Mouse (Mus musculus): ENCODE measurements at regions not wholly inside any gene's neighbourhood (a gene's known extent, or its start where the extent isn't known, plus 50 kb on each side); places are given as distances from the start of the nearest gene placed in this dataset.

DNA sequence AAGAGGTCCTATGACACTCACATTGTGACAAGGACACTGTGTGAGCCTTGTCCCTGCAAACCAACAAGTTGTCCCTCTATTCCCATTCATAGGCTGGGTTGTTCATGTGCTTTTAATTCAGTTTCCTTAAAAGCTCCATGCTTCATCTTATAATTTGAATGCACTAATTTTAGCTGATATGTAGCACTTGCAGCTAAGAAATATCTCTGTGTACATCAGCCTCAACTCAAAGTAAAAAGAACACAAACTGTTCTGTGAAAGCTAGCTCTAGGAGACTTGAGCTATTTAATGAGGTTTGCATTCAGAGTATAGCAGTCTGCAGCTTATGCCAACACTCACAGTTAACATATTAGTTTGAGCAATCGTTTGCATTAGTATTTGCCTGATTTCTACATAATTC, 408.3 kb upstream of the Dppa4 start:
- TF ChIP-seq CHD2 (IDR thresholded peaks at IDR 0.05; ENCODE audit: low read depth, low read length) = no peak
- no peak for TF ChIP-seq ZC3H11A (IDR thresholded peaks at IDR 0.05; ENCODE audit: borderline replicate concordance, low read depth, low read length)
- TF ChIP-seq MAFK (IDR thresholded peaks at IDR 0.05; ENCODE audit: insufficient read depth, low read depth, low read length) = no peak
- TF ChIP-seq HCFC1 (IDR thresholded peaks at IDR 0.05; ENCODE audit: borderline replicate concordance, insufficient read depth, low read length) = no peak
- Histone ChIP-seq H3K4me1 (ENCODE audit: control insufficient read depth in 2 of 2, insufficient read depth in 2 of 2, low read length in 2 of 2, poor library complexity in 1 of 2) (no peaks in the 10 kb centered on the region), H3K9ac (ENCODE audit: insufficient read depth, low read depth, low read length, poor library complexity, severe bottlenecking) (no peak overlapping the region), H3K36me3 (ENCODE audit: control insufficient read depth, insufficient read depth, low read length, poor library complexity, severe bottlenecking) (no peaks in the 10 kb centered on the region), H3K27ac (ENCODE audit: insufficient read depth, low read depth, low read length, poor library complexity, severe bottlenecking) (no peak overlapping the region), H3K9me3 (ENCODE audit: control insufficient read depth, insufficient read depth, low read depth, low read length) (no peaks in the 10 kb centered on the region), H3K4me3 (ENCODE audit: insufficient read depth in 1 of 2, low read depth in 1 of 2, low read length in 2 of 2, poor library complexity in 1 of 2, severe bottlenecking in 1 of 2) (no peak overlapping the region)
- no peak for DNase-seq (ENCODE audit: low read depth, low spot score)
- in situ Hi-C loops (cut with MboI; ENCODE audit: low sequenced_read_pairs in 2 of 2, unreplicated experiment in 2 of 2) = no loop called here

DNA sequence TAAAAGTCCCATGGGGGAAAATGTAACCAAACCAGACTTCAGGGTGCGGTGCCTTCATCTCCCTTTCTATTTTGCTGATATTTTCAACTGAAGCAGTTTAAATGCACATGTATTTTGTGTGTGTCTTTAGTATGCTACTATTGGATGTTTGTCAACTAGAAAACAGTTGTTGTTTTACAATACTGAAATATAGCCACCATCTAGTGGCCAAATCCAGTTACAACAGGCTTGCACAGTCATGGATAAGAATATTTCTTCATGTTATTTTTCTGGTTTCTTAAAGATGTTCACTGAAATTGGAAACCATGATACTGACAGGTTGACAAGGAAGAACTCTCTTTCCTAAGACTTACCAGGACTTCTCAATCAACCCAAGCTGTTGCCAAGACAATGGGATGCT, 400.1 kb upstream of the Dppa4 start:
- H3K9ac ChIP-seq (ENCODE audit: insufficient read depth, low read depth, low read length, poor library complexity, severe bottlenecking) = no peak overlapping the region
- no peak overlapping the region for H3K27ac ChIP-seq (ENCODE audit: insufficient read depth, low read depth, low read length, poor library complexity, severe bottlenecking)
- in situ Hi-C loops (cut with MboI; ENCODE audit: low sequenced_read_pairs in 2 of 2, unreplicated experiment in 2 of 2) = no loop called here
- no peak for DNase-seq (ENCODE audit: low read depth, low spot score)
- H3K9me3 ChIP-seq (ENCODE audit: control insufficient read depth, insufficient read depth, low read depth, low read length) = no peaks in the 10 kb centered on the region
- TF ChIP-seq ZC3H11A (IDR thresholded peaks at IDR 0.05; ENCODE audit: borderline replicate concordance, low read depth, low read length) (no peak), ZNF384 (IDR thresholded peaks at IDR 0.05; ENCODE audit: low read depth, low read length) (no peak), CHD2 (IDR thresholded peaks at IDR 0.05; ENCODE audit: low read depth, low read length) (no peak), MAFK (IDR thresholded peaks at IDR 0.05; ENCODE audit: insufficient read depth, low read depth, low read length) (no peak), HCFC1 (IDR thresholded peaks at IDR 0.05; ENCODE audit: borderline replicate concordance, insufficient read depth, low read length) (no peak)
- no peaks in the 10 kb centered on the region for H3K4me1 ChIP-seq (ENCODE audit: control insufficient read depth in 2 of 2, insufficient read depth in 2 of 2, low read length in 2 of 2, poor library complexity in 1 of 2)
- no peaks in the 10 kb centered on the region for H3K36me3 ChIP-seq (ENCODE audit: control insufficient read depth, insufficient read depth, low read length, poor library complexity, severe bottlenecking)
- H3K4me3 ChIP-seq (ENCODE audit: insufficient read depth in 1 of 2, low read depth in 1 of 2, low read length in 2 of 2, poor library complexity in 1 of 2, severe bottlenecking in 1 of 2) = no peak overlapping the region

DNA sequence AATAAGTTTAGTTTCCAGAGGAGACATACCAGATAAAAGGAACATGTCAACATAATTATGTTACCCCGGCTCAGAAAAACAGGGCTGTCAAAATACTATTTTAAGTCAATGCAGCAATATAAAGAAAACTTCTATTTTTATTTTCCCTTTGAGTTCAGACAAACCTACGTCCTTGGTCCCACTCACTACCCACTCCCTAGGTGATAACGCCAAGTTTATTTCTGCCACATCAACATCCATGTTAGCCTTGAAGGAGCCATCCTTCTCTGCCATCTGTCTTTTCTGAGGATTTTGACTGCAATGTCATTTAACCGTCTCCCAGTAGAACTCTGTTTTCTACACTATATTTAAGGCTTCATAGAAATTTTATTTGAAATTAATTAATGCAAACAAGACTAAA, 396.5 kb upstream of the Dppa4 start:
- no peaks in the 10 kb centered on the region for H3K9me3 ChIP-seq (ENCODE audit: control insufficient read depth, insufficient read depth, low read depth, low read length)
- in situ Hi-C loops (cut with MboI; ENCODE audit: low sequenced_read_pairs in 2 of 2, unreplicated experiment in 2 of 2) = no loop called here
- H3K4me1 ChIP-seq (ENCODE audit: control insufficient read depth in 2 of 2, insufficient read depth in 2 of 2, low read length in 2 of 2, poor library complexity in 1 of 2) = no peaks in the 10 kb centered on the region
- DNase-seq (ENCODE audit: low read depth, low spot score) = no peak
- no peak overlapping the region for H3K27ac ChIP-seq (ENCODE audit: insufficient read depth, low read depth, low read length, poor library complexity, severe bottlenecking)
- no peaks in the 10 kb centered on the region for H3K36me3 ChIP-seq (ENCODE audit: control insufficient read depth, insufficient read depth, low read length, poor library complexity, severe bottlenecking)
- no peak overlapping the region for H3K9ac ChIP-seq (ENCODE audit: insufficient read depth, low read depth, low read length, poor library complexity, severe bottlenecking)
- H3K4me3 ChIP-seq (ENCODE audit: insufficient read depth in 1 of 2, low read depth in 1 of 2, low read length in 2 of 2, poor library complexity in 1 of 2, severe bottlenecking in 1 of 2) = no peak overlapping the region
- TF ChIP-seq ZNF384 (IDR thresholded peaks at IDR 0.05; ENCODE audit: low read depth, low read length) (no peak), ZC3H11A (IDR thresholded peaks at IDR 0.05; ENCODE audit: borderline replicate concordance, low read depth, low read length) (no peak), MAFK (IDR thresholded peaks at IDR 0.05; ENCODE audit: insufficient read depth, low read depth, low read length) (no peak), HCFC1 (IDR thresholded peaks at IDR 0.05; ENCODE audit: borderline replicate concordance, insufficient read depth, low read length) (no peak), CHD2 (IDR thresholded peaks at IDR 0.05; ENCODE audit: low read depth, low read length) (no peak)

DNA sequence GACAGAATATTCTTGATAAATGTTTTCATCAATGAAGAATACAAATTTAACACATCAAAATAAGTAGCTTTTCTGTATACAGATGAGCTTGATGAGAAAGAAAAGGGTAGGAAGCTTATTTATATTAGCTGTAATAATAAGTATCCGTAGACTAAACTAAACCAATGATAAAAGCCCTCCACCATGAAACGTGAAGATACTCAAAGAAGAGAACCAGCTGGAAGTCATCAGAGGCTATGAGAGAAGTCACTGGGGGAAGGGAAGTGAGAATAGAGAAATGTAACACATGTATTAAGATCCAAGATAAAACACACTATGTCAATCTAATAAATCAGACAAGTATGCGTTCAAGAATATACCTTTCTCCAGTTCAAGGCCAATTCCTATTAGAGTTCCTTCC, 382.7 kb upstream of the Dppa4 start:
- no peak for DNase-seq (ENCODE audit: low read depth, low spot score)
- Histone ChIP-seq H3K4me1 (ENCODE audit: control insufficient read depth in 2 of 2, insufficient read depth in 2 of 2, low read length in 2 of 2, poor library complexity in 1 of 2) (no peaks in the 10 kb centered on the region), H3K9ac (ENCODE audit: insufficient read depth, low read depth, low read length, poor library complexity, severe bottlenecking) (no peak overlapping the region), H3K9me3 (ENCODE audit: control insufficient read depth, insufficient read depth, low read depth, low read length) (no peaks in the 10 kb centered on the region), H3K4me3 (ENCODE audit: insufficient read depth in 1 of 2, low read depth in 1 of 2, low read length in 2 of 2, poor library complexity in 1 of 2, severe bottlenecking in 1 of 2) (no peak overlapping the region), H3K27ac (ENCODE audit: insufficient read depth, low read depth, low read length, poor library complexity, severe bottlenecking) (no peak overlapping the region), H3K36me3 (ENCODE audit: control insufficient read depth, insufficient read depth, low read length, poor library complexity, severe bottlenecking) (no peaks in the 10 kb centered on the region)
- TF ChIP-seq ZNF384 (IDR thresholded peaks at IDR 0.05; ENCODE audit: low read depth, low read length) (no peak), HCFC1 (IDR thresholded peaks at IDR 0.05; ENCODE audit: borderline replicate concordance, insufficient read depth, low read length) (no peak), ZC3H11A (IDR thresholded peaks at IDR 0.05; ENCODE audit: borderline replicate concordance, low read depth, low read length) (no peak), MAFK (IDR thresholded peaks at IDR 0.05; ENCODE audit: insufficient read depth, low read depth, low read length) (no peak), CHD2 (IDR thresholded peaks at IDR 0.05; ENCODE audit: low read depth, low read length) (no peak)
- in situ Hi-C loops (cut with MboI; ENCODE audit: low sequenced_read_pairs in 2 of 2, unreplicated experiment in 2 of 2) = no loop called here

DNA sequence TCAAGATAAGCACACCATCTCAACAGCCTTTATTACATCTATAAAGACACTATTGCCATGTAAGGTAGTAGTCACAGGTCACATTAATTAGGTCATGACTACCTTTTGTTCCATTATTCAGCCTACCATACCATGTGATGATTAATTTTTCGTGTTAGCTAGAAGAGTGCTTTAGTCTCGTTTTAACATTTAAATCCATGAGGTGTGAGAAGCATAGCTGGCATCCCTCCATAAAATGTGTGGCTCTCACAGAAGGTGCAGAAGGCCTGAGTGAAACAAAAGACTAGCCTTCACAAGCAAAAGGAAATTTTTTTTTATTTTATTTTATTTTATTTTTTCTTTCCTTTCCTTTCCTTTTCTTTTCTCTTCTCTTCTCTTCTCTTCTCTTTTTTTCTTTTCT, 345.5 kb upstream of the Dppa4 start:
- no peaks in the 10 kb centered on the region for H3K36me3 ChIP-seq (ENCODE audit: control insufficient read depth, insufficient read depth, low read length, poor library complexity, severe bottlenecking)
- H3K9ac ChIP-seq (ENCODE audit: insufficient read depth, low read depth, low read length, poor library complexity, severe bottlenecking) = no peak overlapping the region
- no peak overlapping the region for H3K4me3 ChIP-seq (ENCODE audit: insufficient read depth in 1 of 2, low read depth in 1 of 2, low read length in 2 of 2, poor library complexity in 1 of 2, severe bottlenecking in 1 of 2)
- no peaks in the 10 kb centered on the region for H3K4me1 ChIP-seq (ENCODE audit: control insufficient read depth in 2 of 2, insufficient read depth in 2 of 2, low read length in 2 of 2, poor library complexity in 1 of 2)
- in situ Hi-C loops (cut with MboI; ENCODE audit: low sequenced_read_pairs in 2 of 2, unreplicated experiment in 2 of 2) = no loop called here
- H3K9me3 ChIP-seq (ENCODE audit: control insufficient read depth, insufficient read depth, low read depth, low read length) = no peaks in the 10 kb centered on the region
- H3K27ac ChIP-seq (ENCODE audit: insufficient read depth, low read depth, low read length, poor library complexity, severe bottlenecking) = no peak overlapping the region
- no peak for DNase-seq (ENCODE audit: low read depth, low spot score)
- TF ChIP-seq ZC3H11A (IDR thresholded peaks at IDR 0.05; ENCODE audit: borderline replicate concordance, low read depth, low read length) (no peak), HCFC1 (IDR thresholded peaks at IDR 0.05; ENCODE audit: borderline replicate concordance, insufficient read depth, low read length) (no peak)
